28 mouse cellular contexts compared by ENCODE assay signal in the genomic region with DNA sequence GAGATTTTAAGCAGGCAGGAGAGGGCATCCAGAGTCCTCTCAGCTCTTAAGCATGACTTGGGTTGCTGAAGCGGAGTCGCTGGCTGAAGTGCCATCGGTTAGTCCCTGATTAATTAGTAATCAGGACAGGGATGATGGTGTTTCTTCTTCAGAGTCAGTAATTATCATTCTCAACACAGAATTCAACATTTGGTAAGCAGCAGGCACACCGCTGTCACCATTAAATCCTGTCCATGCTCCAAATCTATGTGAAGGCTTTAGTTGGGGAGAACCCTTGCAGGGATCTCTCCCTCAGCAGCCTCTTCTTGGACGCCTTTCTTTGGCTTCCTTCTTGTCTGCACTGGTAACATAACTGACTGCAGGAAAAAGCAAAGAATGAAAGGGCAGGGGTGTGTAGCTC.
DNase-seq lines count a peak whose midpoint lies in the region; ATAC-seq and TF ChIP-seq lines count a peak whose summit lies in the region.
"Had no signal": no experiment of that assay in that cellular context is flagged by ENCODE, and none has a peak within 500 bp of the region (broad histone marks: within the 10 kb centered on the region; RNA-seq: fewer than 3 reads in every experiment).

No protein-coding gene starts in this region.

- WGBS in forebrain, embryonic 13.5 days = 44% methylated on average over 5 of the region's 5 CpGs
- WGBS in forebrain, embryonic 16.5 days = 42% methylated on average over 5 of the region's 5 CpGs
- whole genome bisulfite sequencing in midbrain, embryonic 13.5 days = 50% methylated on average over 5 of the region's 5 CpGs
- WGBS in midbrain, embryonic 11.5 days = 82% methylated on average over 5 of the region's 5 CpGs
- 46% methylated on average over 5 of the region's 5 CpGs for WGBS in hindbrain, embryonic 15.5 days
- WGBS in midbrain, postnatal 0 days = 53% methylated on average over 5 of the region's 5 CpGs

- TF ChIP-seq CTCF in midbrain, postnatal 0 days (IDR thresholded peaks at IDR 0.05) = no peak

- no peak for DNase-seq in midbrain, embryonic 11.5 days (ENCODE audit: low spot score, missing footprints)
- peak; percentile 66 for DNase-seq in midbrain, postnatal 0 days (ENCODE audit: low spot score)
- DNase-seq in adrenal gland, adult 18-20 months (ENCODE audit: low spot score in 2 of 2) = no peak
- no peak for DNase-seq in cerebellum, postnatal 14 days
- DNase-seq: adrenal gland, postnatal 25 days; cerebellum, adult 8-10 months; gastrocnemius, adult 2 months; heart, postnatal 10 days; kidney, adult 2 months; kidney, postnatal 4 days; liver, embryonic 13.5 days; lung, adult 18-20 months; lung, postnatal 4 days; right cerebral cortex, postnatal 4 days; thymus, adult 2 months; thymus, postnatal 36 days had no signal

- no peaks in the 10 kb centered on the region for H3K36me3 ChIP-seq in forebrain, embryonic 13.5 days (ENCODE audit: poor library complexity, severe bottlenecking)
- no peaks in the 10 kb centered on the region for H3K36me3 ChIP-seq in forebrain, embryonic 16.5 days (ENCODE audit: control insufficient read depth, insufficient read depth)
- no peaks in the 10 kb centered on the region for H3K36me3 ChIP-seq in midbrain, embryonic 13.5 days
- no peaks in the 10 kb centered on the region for H3K36me3 ChIP-seq in midbrain, embryonic 11.5 days (ENCODE audit: control insufficient read depth, insufficient read depth, low read length)
- no peaks in the 10 kb centered on the region for H3K36me3 ChIP-seq in hindbrain, embryonic 15.5 days
- no peaks in the 10 kb centered on the region for H3K36me3 ChIP-seq in midbrain, postnatal 0 days (ENCODE audit: insufficient read depth, low read length)
- H3K36me3 ChIP-seq: forebrain, embryonic 12.5 days; G1E; heart, embryonic 13.5 days; intestine, embryonic 15.5 days; limb, embryonic 10.5 days; limb, embryonic 15.5 days; liver, embryonic 13.5 days had no signal

- H3K9ac ChIP-seq in forebrain, embryonic 13.5 days = no peak overlapping the region
- H3K9ac ChIP-seq in forebrain, embryonic 16.5 days (replicated peaks; ENCODE audit: low read depth, low read length) = no peak overlapping the region
- H3K9ac ChIP-seq in midbrain, embryonic 13.5 days (replicated peaks) = no peak overlapping the region
- H3K9ac ChIP-seq in midbrain, embryonic 11.5 days (ENCODE audit: low read length) = no peak overlapping the region
- H3K9ac ChIP-seq in hindbrain, embryonic 15.5 days = no peak overlapping the region
- no peak overlapping the region for H3K9ac ChIP-seq in midbrain, postnatal 0 days (replicated peaks; ENCODE audit: low read length, poor library complexity, severe bottlenecking)
- H3K9ac ChIP-seq: forebrain, embryonic 12.5 days; heart, embryonic 13.5 days; intestine, embryonic 15.5 days; limb, embryonic 15.5 days; liver, embryonic 13.5 days had no signal

- H3K4me3 ChIP-seq in forebrain, embryonic 13.5 days = no peak overlapping the region
- no peak overlapping the region for H3K4me3 ChIP-seq in forebrain, embryonic 16.5 days (replicated peaks; ENCODE audit: low read length)
- H3K4me3 ChIP-seq in midbrain, embryonic 13.5 days (replicated peaks) = no peak overlapping the region
- H3K4me3 ChIP-seq in midbrain, embryonic 11.5 days (ENCODE audit: low read depth, low read length) = no peak overlapping the region
- no peak overlapping the region for H3K4me3 ChIP-seq in hindbrain, embryonic 15.5 days
- H3K4me3 ChIP-seq in midbrain, postnatal 0 days (ENCODE audit: low read depth, low read length) = no peak overlapping the region
- H3K4me3 ChIP-seq: forebrain, embryonic 12.5 days; gastrocnemius, adult 2 months; heart, embryonic 13.5 days; intestine, embryonic 15.5 days; limb, embryonic 10.5 days; limb, embryonic 15.5 days; liver, embryonic 13.5 days; megakaryocyte, embryonic 14.5 days had no signal

- no peaks in the 10 kb centered on the region for H3K27me3 ChIP-seq in forebrain, embryonic 13.5 days
- no peaks in the 10 kb centered on the region for H3K27me3 ChIP-seq in forebrain, embryonic 16.5 days (replicated peaks; ENCODE audit: control insufficient read depth, insufficient read depth, low read length)
- no peaks in the 10 kb centered on the region for H3K27me3 ChIP-seq in midbrain, embryonic 13.5 days
- no peaks in the 10 kb centered on the region for H3K27me3 ChIP-seq in midbrain, embryonic 11.5 days (ENCODE audit: control insufficient read depth, insufficient read depth, low read length)
- H3K27me3 ChIP-seq in hindbrain, embryonic 15.5 days = no peaks in the 10 kb centered on the region
- H3K27me3 ChIP-seq in midbrain, postnatal 0 days (ENCODE audit: insufficient read depth, low read length) = no peaks in the 10 kb centered on the region
- H3K27me3 ChIP-seq: forebrain, embryonic 12.5 days; heart, embryonic 13.5 days; intestine, embryonic 15.5 days; limb, embryonic 15.5 days; liver, embryonic 13.5 days; megakaryocyte, embryonic 14.5 days had no signal

- H3K4me1 ChIP-seq in forebrain, embryonic 13.5 days = peaks cover 10% of the 10 kb centered on the region
- H3K4me1 ChIP-seq in forebrain, embryonic 16.5 days (replicated peaks; ENCODE audit: control insufficient read depth, insufficient read depth, low read length) = 0 out of 2 replicates have a peak, but pooled peaks cover 2% of the 10 kb centered on the region
- H3K4me1 ChIP-seq in midbrain, embryonic 13.5 days (replicated peaks) = no peaks in the 10 kb centered on the region; the same call in 1 of the 2 replicates
- H3K4me1 ChIP-seq in midbrain, embryonic 11.5 days (ENCODE audit: control insufficient read depth, insufficient read depth, low read length) = no peaks in the 10 kb centered on the region
- H3K4me1 ChIP-seq in hindbrain, embryonic 15.5 days (replicated peaks) = no peaks in the 10 kb centered on the region
- no peaks in the 10 kb centered on the region for H3K4me1 ChIP-seq in midbrain, postnatal 0 days (ENCODE audit: insufficient read depth, low read length)
- H3K4me1 ChIP-seq: heart, embryonic 13.5 days; intestine, embryonic 15.5 days; limb, embryonic 10.5 days; limb, embryonic 15.5 days; liver, embryonic 13.5 days; megakaryocyte, embryonic 14.5 days had no signal

- no peak overlapping the region for H3K4me2 ChIP-seq in forebrain, embryonic 13.5 days
- H3K4me2 ChIP-seq in forebrain, embryonic 16.5 days (ENCODE audit: low read length) = no peak overlapping the region
- H3K4me2 ChIP-seq in midbrain, embryonic 13.5 days (replicated peaks) = no peak overlapping the region
- no peak overlapping the region for H3K4me2 ChIP-seq in midbrain, embryonic 11.5 days
- H3K4me2 ChIP-seq in hindbrain, embryonic 15.5 days = no peak overlapping the region
- H3K4me2 ChIP-seq in midbrain, postnatal 0 days (ENCODE audit: low read depth, low read length, poor library complexity, severe bottlenecking) = no peak overlapping the region
- H3K4me2 ChIP-seq: forebrain, embryonic 12.5 days; heart, embryonic 13.5 days; intestine, embryonic 15.5 days; limb, embryonic 15.5 days; liver, embryonic 13.5 days had no signal

- no peaks in the 10 kb centered on the region for H3K9me3 ChIP-seq in forebrain, embryonic 13.5 days (replicated peaks)
- no peaks in the 10 kb centered on the region for H3K9me3 ChIP-seq in forebrain, embryonic 16.5 days (ENCODE audit: control insufficient read depth, low read length)
- no peaks in the 10 kb centered on the region for H3K9me3 ChIP-seq in midbrain, embryonic 13.5 days
- H3K9me3 ChIP-seq in midbrain, embryonic 11.5 days (ENCODE audit: control insufficient read depth, low read length) = no peaks in the 10 kb centered on the region
- H3K9me3 ChIP-seq in hindbrain, embryonic 15.5 days = no peaks in the 10 kb centered on the region
- H3K9me3 ChIP-seq in midbrain, postnatal 0 days (ENCODE audit: low read length) = no peaks in the 10 kb centered on the region
- H3K9me3 ChIP-seq: forebrain, embryonic 12.5 days; heart, embryonic 13.5 days; intestine, embryonic 15.5 days; limb, embryonic 10.5 days; limb, embryonic 15.5 days; liver, embryonic 13.5 days had no signal

- ATAC-seq in forebrain, embryonic 13.5 days = peak; percentile 24; the same call in 1 of the 2 replicates
- no peak for ATAC-seq in forebrain, embryonic 16.5 days
- ATAC-seq in midbrain, embryonic 13.5 days = 0 out of 2 replicates have a peak, but pooled peaks have one; percentile 14
- ATAC-seq in midbrain, embryonic 11.5 days (ENCODE audit: low FRiP score) = no peak
- peak; percentile 68 for ATAC-seq in hindbrain, embryonic 15.5 days (ENCODE audit: low FRiP score, low read depth)
- ATAC-seq in midbrain, postnatal 0 days (ENCODE audit: low FRiP score) = peak; percentile 44; the same call in 1 of the 2 replicates
- ATAC-seq: intestine, embryonic 15.5 days; lung, postnatal 0 days had no signal

- no peak overlapping the region for H3K27ac ChIP-seq in forebrain, embryonic 13.5 days
- no peak overlapping the region for H3K27ac ChIP-seq in forebrain, embryonic 16.5 days (ENCODE audit: low read length)
- no peak overlapping the region for H3K27ac ChIP-seq in midbrain, embryonic 13.5 days
- no peak overlapping the region for H3K27ac ChIP-seq in midbrain, embryonic 11.5 days (ENCODE audit: low read depth, low read length)
- peak overlapping the region; percentile 6; the same call in 1 of the 2 replicates for H3K27ac ChIP-seq in hindbrain, embryonic 15.5 days (replicated peaks)
- no peak overlapping the region for H3K27ac ChIP-seq in midbrain, postnatal 0 days (ENCODE audit: low read depth, low read length)
- H3K27ac ChIP-seq: forebrain, embryonic 12.5 days; gastrocnemius, adult 2 months; heart, embryonic 13.5 days; intestine, embryonic 15.5 days; limb, embryonic 10.5 days; limb, embryonic 15.5 days; liver, embryonic 13.5 days had no signal

Comparison
In these comparisons a context has a peak if more than half of its experiments do, and no peak if none do; other contexts are left out.
1. ATAC-seq: peak in forebrain, embryonic 13.5 days (single experiment), midbrain, embryonic 13.5 days (single experiment), hindbrain, embryonic 15.5 days (single experiment) and midbrain, postnatal 0 days (single experiment); none in forebrain, embryonic 16.5 days (single experiment) and midbrain, embryonic 11.5 days (single experiment).